Mouse (Mus musculus) hindbrain, embryonic 11.5 days (tissue): ENCODE results near the gene Gfi1. TPM values are rescaled to one million over a fixed set of nuclear protein-coding genes. Genes with fewer than 3 reads are reported as not detected.

Source experiments
- ATAC-seq: fragments of 200-750 bp; cut with Nextera tagmentation; 2 replicates; pipeline ENCODE4 v1.8.0; 2017; ENCODE audit warnings: mild to moderate bottlenecking, moderate TSS enrichment, moderate library complexity; ENCODE audit not compliant: low FRiP score
- DNase-seq: peaks from one replicate; pipeline ENCODE4 v3.0.0-alpha.2; 2015; ENCODE audit warnings: low spot score
- H3K27ac ChIP-seq: fragments of 300-500 bp; sonication (generic); 2 replicates; pipeline ENCODE4 v1.5.1; 2014; ENCODE audit warnings: mild to moderate bottlenecking, low read depth, low read length
- H3K27me3 ChIP-seq: fragments of 300-500 bp; sonication (generic); 2 replicates; pipeline ENCODE4 v1.6.1; 2014; ENCODE audit warnings: mild to moderate bottlenecking, low read length, moderate library complexity, mixed read lengths; ENCODE audit not compliant: control insufficient read depth, insufficient read depth
- H3K36me3 ChIP-seq: fragments of 300-500 bp; sonication (generic); 2 replicates; pipeline ENCODE4 v1.6.1; 2014; ENCODE audit warnings: mild to moderate bottlenecking, low read length, moderate library complexity, mixed read lengths; ENCODE audit not compliant: control insufficient read depth, insufficient read depth
- H3K4me1 ChIP-seq: fragments of 300-500 bp; sonication (generic); replicated peaks from 2 replicates; pipeline ENCODE4 v1.6.1; 2014; ENCODE audit warnings: low read length, mixed read lengths; ENCODE audit not compliant: control insufficient read depth, insufficient read depth
- H3K4me2 ChIP-seq: fragments of 300-500 bp; sonication (generic); replicated peaks from 2 replicates; pipeline ENCODE4 v1.6.1; 2014; ENCODE audit warnings: mild to moderate bottlenecking, low read depth, low read length
- H3K4me3 ChIP-seq: fragments of 300-500 bp; sonication (generic); 2 replicates; pipeline ENCODE4 v1.5.1; 2014; ENCODE audit warnings: low read depth, low read length
- H3K9ac ChIP-seq: fragments of 300-500 bp; sonication (generic); 2 replicates; pipeline ENCODE4 v1.6.1; 2014; ENCODE audit warnings: low read depth, low read length
- H3K9me3 ChIP-seq: fragments of 300-500 bp; sonication (generic); 2 replicates; pipeline ENCODE4 v1.6.1; 2016; ENCODE audit warnings: low read length; ENCODE audit not compliant: control insufficient read depth
- WGBS: fragments of 180-500 bp; shearing (Covaris S2); extraction: QIAGEN DNeasy Blood & Tissue Kit; methylation state at CpG from one replicate; pipeline ENCODE4 v1.1.7; 2014; 5-methylcytosine and 5-hydroxymethylcytosine counted together
- polyA plus RNA-seq: library from polyadenylated mRNA; unstranded; fragments of >200 nt; fragmentation: Nextera tagmentation; extraction: Ambion mirVana; gene quantifications from 2 replicates; pipeline ENCODE4 v1.2.1, GENCODE M21; 2014

Gene Gfi1
- polyA plus RNA-seq, 1 experiment from 2014 or later, result 0.12 TPM

- ATAC-seq, result no peak
- Histone ChIP-seq H3K36me3 (no peaks in the 10 kb centered on the region), H3K9ac (no peak overlapping the region), H3K9me3 (no peaks in the 10 kb centered on the region), H3K4me3 (no peak overlapping the region), H3K27ac (no peak overlapping the region), H3K4me2 (no peak overlapping the region), H3K27me3 (no peaks in the 10 kb centered on the region), H3K4me1 (no peaks in the 10 kb centered on the region)
- DNase-seq, result no peak
- WGBS, result 82% methylated on average over 8 of the region's 8 CpGs
These were observed 26.9 kb downstream of the Gfi1 start for GRCm38 (mm10) chr5:107698888-107699287.

- WGBS, result 94% methylated on average over 3 of the region's 3 CpGs
- Histone ChIP-seq H3K36me3 (no peaks in the 10 kb centered on the region), H3K9me3 (no peaks in the 10 kb centered on the region), H3K27me3 (no peaks in the 10 kb centered on the region), H3K4me2 (no peak overlapping the region), H3K9ac (no peak overlapping the region), H3K4me1 (no peaks in the 10 kb centered on the region), H3K27ac (no peak overlapping the region), H3K4me3 (no peak overlapping the region)
- DNase-seq (no peak), ATAC-seq (no peak)
These were observed 30.8 kb downstream of the Gfi1 start for GRCm38 (mm10) chr5:107695019-107695418.

- Histone ChIP-seq H3K4me3 (peak overlapping the region; percentile 40), H3K36me3 (no peaks in the 10 kb centered on the region), H3K4me1 (no peaks in the 10 kb centered on the region; the same call in 1 of the 2 replicates), H3K27ac (no peak overlapping the region), H3K4me2 (peak overlapping the region; percentile 61), H3K9me3 (no peaks in the 10 kb centered on the region), H3K27me3 (no peaks in the 10 kb centered on the region), H3K9ac (peak overlapping the region; percentile 58)
- ATAC-seq (peak; percentile 49; the same call in 1 of the 2 replicates), DNase-seq (no peak)
- 31% methylated on average over 9 of the region's 9 CpGs for WGBS
These were observed 37.4 kb downstream of the Gfi1 start for GRCm38 (mm10) chr5:107688499-107688866.

GRCm38 (mm10) chr5:107687592-107688498, 38.0 kb downstream of the Gfi1 start:
- H3K4me3 ChIP-seq, result peak overlapping the region; percentile 40
- H3K4me1 ChIP-seq, result no peaks in the 10 kb centered on the region; the same call in 1 of the 2 replicates
- H3K9ac ChIP-seq, result peak overlapping the region; percentile 58
- WGBS, result 18% methylated on average over 46 of the region's 46 CpGs
- no peaks in the 10 kb centered on the region for H3K9me3 ChIP-seq
- H3K27me3 ChIP-seq, result no peaks in the 10 kb centered on the region
- no peak overlapping the region for H3K27ac ChIP-seq
- H3K36me3 ChIP-seq, result no peaks in the 10 kb centered on the region
- peak; percentile 95 for ATAC-seq
- peak overlapping the region; percentile 61 for H3K4me2 ChIP-seq
- peak; percentile 88 for DNase-seq

- WGBS, result 94% methylated on average over 5 of the region's 5 CpGs
- no peak overlapping the region for H3K4me3 ChIP-seq
- H3K4me2 ChIP-seq, result no peak overlapping the region
- no peak for ATAC-seq
- no peaks in the 10 kb centered on the region for H3K36me3 ChIP-seq
- DNase-seq, result peak; percentile 3
- no peaks in the 10 kb centered on the region; the same call in 1 of the 2 replicates for H3K4me1 ChIP-seq
- H3K27ac ChIP-seq, result no peak overlapping the region
- H3K9ac ChIP-seq, result no peak overlapping the region
- no peaks in the 10 kb centered on the region for H3K9me3 ChIP-seq
- H3K27me3 ChIP-seq, result no peaks in the 10 kb centered on the region
These were observed 38.7 kb downstream of the Gfi1 start for GRCm38 (mm10) chr5:107687161-107687560.

GRCm38 (mm10) chr5:107684380-107684779, 41.5 kb downstream of the Gfi1 start:
- DNase-seq (no peak), ATAC-seq (no peak)
- H3K9ac ChIP-seq, result no peak overlapping the region
- no peak overlapping the region for H3K4me3 ChIP-seq
- H3K27ac ChIP-seq, result no peak overlapping the region
- no peaks in the 10 kb centered on the region for H3K27me3 ChIP-seq
- no peaks in the 10 kb centered on the region for H3K9me3 ChIP-seq
- no peaks in the 10 kb centered on the region for H3K36me3 ChIP-seq
- WGBS, result 79% methylated on average over 2 of the region's 2 CpGs
- no peaks in the 10 kb centered on the region; the same call in 1 of the 2 replicates for H3K4me1 ChIP-seq
- no peak overlapping the region for H3K4me2 ChIP-seq

GRCm38 (mm10) chr5:107681300-107681699, 44.5 kb downstream of the Gfi1 start:
- no peaks in the 10 kb centered on the region for H3K9me3 ChIP-seq
- no peak overlapping the region for H3K27ac ChIP-seq
- ATAC-seq (no peak), DNase-seq (no peak)
- H3K27me3 ChIP-seq, result no peaks in the 10 kb centered on the region
- H3K4me1 ChIP-seq, result no peaks in the 10 kb centered on the region
- no peak overlapping the region for H3K9ac ChIP-seq
- no peak overlapping the region for H3K4me2 ChIP-seq
- H3K4me3 ChIP-seq, result no peak overlapping the region
- H3K36me3 ChIP-seq, result no peaks in the 10 kb centered on the region
- WGBS, result 88% methylated on average over 5 of the region's 5 CpGs

GRCm38 (mm10) chr5:107678392-107678791, 47.4 kb downstream of the Gfi1 start:
- Histone ChIP-seq H3K27me3 (no peaks in the 10 kb centered on the region), H3K27ac (no peak overlapping the region), H3K36me3 (no peaks in the 10 kb centered on the region), H3K4me2 (no peak overlapping the region), H3K4me1 (no peaks in the 10 kb centered on the region), H3K9me3 (no peaks in the 10 kb centered on the region), H3K9ac (no peak overlapping the region), H3K4me3 (no peak overlapping the region)
- whole genome bisulfite sequencing, result 65% methylated on average over 5 of the region's 5 CpGs
- ATAC-seq (no peak), DNase-seq (no peak)
